Mouse (Mus musculus): ENCODE measurements at regions not wholly inside any gene's neighbourhood (a gene's known extent, or its start where the extent isn't known, plus 50 kb on each side); places are given as distances from the start of the nearest gene placed in this dataset.
"Not testable (repeated sequence)": the region's sequence is repeated elsewhere in the genome, so short reads cannot be mapped to it uniquely, and the experiment has no call there.

GRCm38 (mm10) chr3:21655301-21655700, 421.2 kb upstream of the Tbl1xr1 start:
- no peak for DNase-seq (ENCODE audit: low spot score)
- no peaks in the 10 kb centered on the region for H3K36me3 ChIP-seq (replicated peaks)

GRCm38 (mm10) chr3:21667349-21668143, 408.9 kb upstream of the Tbl1xr1 start:
- no peak overlapping the region for H3K27ac ChIP-seq (replicated peaks)
- 53% methylated on average over 5 of the region's 5 CpGs for WGBS
- H3K9me3 ChIP-seq = no peaks in the 10 kb centered on the region
- DNase-seq (ENCODE audit: low spot score) = no peak
- H3K36me3 ChIP-seq (replicated peaks) = no peaks in the 10 kb centered on the region
- no peaks in the 10 kb centered on the region for H3K27me3 ChIP-seq (replicated peaks; ENCODE audit: low read depth, poor library complexity, severe bottlenecking)
- no peak overlapping the region for H3K4me3 ChIP-seq
- 0 out of 2 replicates have a peak, but pooled peaks cover 7% of the 10 kb centered on the region for H3K4me1 ChIP-seq

More at GRCm38 (mm10) chr3:21655301-21655700, 421.2 kb upstream of the Tbl1xr1 start:
- H3K4me3 ChIP-seq = no peak overlapping the region
- no peaks in the 10 kb centered on the region for H3K27me3 ChIP-seq (replicated peaks; ENCODE audit: low read depth, poor library complexity, severe bottlenecking)
- 89% methylated on average over 2 of the region's 2 CpGs for WGBS
- H3K4me1 ChIP-seq = no peaks in the 10 kb centered on the region
- H3K9me3 ChIP-seq = peaks cover 4% of the 10 kb centered on the region; the same call in 1 of the 2 replicates
- H3K27ac ChIP-seq (replicated peaks) = no peak overlapping the region

GRCm38 (mm10) chr3:21671885-21672284, 404.6 kb upstream of the Tbl1xr1 start:
- H3K4me3 ChIP-seq = no peak overlapping the region
- 83% methylated on average over 2 of the region's 2 CpGs for WGBS
- H3K4me1 ChIP-seq = 0 out of 2 replicates have a peak, but pooled peaks cover 7% of the 10 kb centered on the region
- DNase-seq (ENCODE audit: low spot score) = no peak
- H3K36me3 ChIP-seq (replicated peaks) = no peaks in the 10 kb centered on the region
- H3K27me3 ChIP-seq (replicated peaks; ENCODE audit: low read depth, poor library complexity, severe bottlenecking) = no peaks in the 10 kb centered on the region
- H3K9me3 ChIP-seq = no peaks in the 10 kb centered on the region
- H3K27ac ChIP-seq (replicated peaks) = no peak overlapping the region

GRCm38 (mm10) chr3:21672492-21672891, 404.0 kb upstream of the Tbl1xr1 start:
- no peak overlapping the region for H3K27ac ChIP-seq (replicated peaks)
- H3K4me1 ChIP-seq = 0 out of 2 replicates have a peak, but pooled peaks cover under 1% of the 10 kb centered on the region
- no peak overlapping the region for H3K4me3 ChIP-seq
- WGBS = 62% methylated on average over 2 of the region's 2 CpGs
- H3K36me3 ChIP-seq (replicated peaks) = no peaks in the 10 kb centered on the region
- no peaks in the 10 kb centered on the region for H3K9me3 ChIP-seq
- no peaks in the 10 kb centered on the region for H3K27me3 ChIP-seq (replicated peaks; ENCODE audit: low read depth, poor library complexity, severe bottlenecking)
- DNase-seq (ENCODE audit: low spot score) = no peak

GRCm38 (mm10) chr3:21673466-21673865, 403.0 kb upstream of the Tbl1xr1 start:
- no peaks in the 10 kb centered on the region for H3K36me3 ChIP-seq (replicated peaks)
- no peak for DNase-seq (ENCODE audit: low spot score)
- H3K4me3 ChIP-seq = no peak overlapping the region
- 92% methylated on average over 2 of the region's 2 CpGs for WGBS
- H3K4me1 ChIP-seq = no peaks in the 10 kb centered on the region
- no peaks in the 10 kb centered on the region for H3K27me3 ChIP-seq (replicated peaks; ENCODE audit: low read depth, poor library complexity, severe bottlenecking)
- no peaks in the 10 kb centered on the region for H3K9me3 ChIP-seq
- H3K27ac ChIP-seq (replicated peaks) = no peak overlapping the region

GRCm38 (mm10) chr3:21678265-21678664, 398.2 kb upstream of the Tbl1xr1 start:
- Histone ChIP-seq H3K4me3 (no peak overlapping the region), H3K27ac (replicated peaks) (no peak overlapping the region), H3K9me3 (no peaks in the 10 kb centered on the region), H3K27me3 (replicated peaks; ENCODE audit: low read depth, poor library complexity, severe bottlenecking) (no peaks in the 10 kb centered on the region), H3K36me3 (replicated peaks) (no peaks in the 10 kb centered on the region), H3K4me1 (no peaks in the 10 kb centered on the region)
- no peak for DNase-seq (ENCODE audit: low spot score)

- DNase-seq (ENCODE audit: low spot score) = no peak
- Histone ChIP-seq H3K36me3 (replicated peaks) (no peaks in the 10 kb centered on the region), H3K27me3 (replicated peaks; ENCODE audit: low read depth, poor library complexity, severe bottlenecking) (no peaks in the 10 kb centered on the region), H3K4me3 (no peak overlapping the region), H3K27ac (replicated peaks) (no peak overlapping the region), H3K4me1 (no peaks in the 10 kb centered on the region), H3K9me3 (no peaks in the 10 kb centered on the region)
Observed at GRCm38 (mm10) chr3:21678734-21679133, 397.7 kb upstream of the Tbl1xr1 start.

GRCm38 (mm10) chr3:21697980-21698672, 378.3 kb upstream of the Tbl1xr1 start:
- not testable (repeated sequence) for H3K4me1 ChIP-seq; H3K4me3 ChIP-seq; H3K27ac ChIP-seq (replicated peaks); H3K36me3 ChIP-seq (replicated peaks); H3K9me3 ChIP-seq; H3K27me3 ChIP-seq (replicated peaks; ENCODE audit: low read depth, poor library complexity, severe bottlenecking); DNase-seq (ENCODE audit: low spot score)
- WGBS = 81% methylated on average over 1 of the region's 1 CpGs

- Histone ChIP-seq H3K9me3 (no peaks in the 10 kb centered on the region), H3K4me1 (no peaks in the 10 kb centered on the region), H3K36me3 (replicated peaks) (no peaks in the 10 kb centered on the region), H3K4me3 (no peak overlapping the region), H3K27me3 (replicated peaks; ENCODE audit: low read depth, poor library complexity, severe bottlenecking) (no peaks in the 10 kb centered on the region), H3K27ac (replicated peaks) (no peak overlapping the region)
- DNase-seq (ENCODE audit: low spot score) = no peak
- WGBS = 100% methylated on average over 1 of the region's 1 CpGs
Observed at GRCm38 (mm10) chr3:21699526-21699925, 376.9 kb upstream of the Tbl1xr1 start.

- 91% methylated on average over 1 of the region's 1 CpGs for WGBS
- no peaks in the 10 kb centered on the region for H3K4me1 ChIP-seq
Observed at GRCm38 (mm10) chr3:21700326-21700725, 376.1 kb upstream of the Tbl1xr1 start.

GRCm38 (mm10) chr3:21726747-21727505, 349.5 kb upstream of the Tbl1xr1 start:
- Histone ChIP-seq H3K27me3 (replicated peaks; ENCODE audit: low read depth, poor library complexity, severe bottlenecking) (no peaks in the 10 kb centered on the region), H3K9me3 (no peaks in the 10 kb centered on the region), H3K36me3 (replicated peaks) (no peaks in the 10 kb centered on the region), H3K4me3 (no peak overlapping the region), H3K27ac (replicated peaks) (no peak overlapping the region), H3K4me1 (no peaks in the 10 kb centered on the region)
- WGBS = 61% methylated on average over 4 of the region's 4 CpGs
- DNase-seq (ENCODE audit: low spot score) = no peak

More at GRCm38 (mm10) chr3:21700326-21700725, 376.1 kb upstream of the Tbl1xr1 start:
- no peaks in the 10 kb centered on the region for H3K36me3 ChIP-seq (replicated peaks)
- H3K27ac ChIP-seq (replicated peaks) = no peak overlapping the region
- no peaks in the 10 kb centered on the region for H3K9me3 ChIP-seq
- no peaks in the 10 kb centered on the region for H3K27me3 ChIP-seq (replicated peaks; ENCODE audit: low read depth, poor library complexity, severe bottlenecking)
- no peak overlapping the region for H3K4me3 ChIP-seq
- no peak for DNase-seq (ENCODE audit: low spot score)

- H3K9me3 ChIP-seq = no peaks in the 10 kb centered on the region
- no peaks in the 10 kb centered on the region for H3K36me3 ChIP-seq (replicated peaks)
- no peak overlapping the region for H3K4me3 ChIP-seq
- no peak for DNase-seq (ENCODE audit: low spot score)
- WGBS = 48% methylated on average over 4 of the region's 4 CpGs
- H3K4me1 ChIP-seq = no peaks in the 10 kb centered on the region
- H3K27ac ChIP-seq (replicated peaks) = no peak overlapping the region
- no peaks in the 10 kb centered on the region for H3K27me3 ChIP-seq (replicated peaks; ENCODE audit: low read depth, poor library complexity, severe bottlenecking)
Observed at GRCm38 (mm10) chr3:21728019-21728418, 348.4 kb upstream of the Tbl1xr1 start.
